Mouse (Mus musculus): ENCODE results near the gene Plaur.
"Not testable (repeated sequence)": the region's sequence is repeated elsewhere in the genome, so short reads cannot be mapped to it uniquely, and the experiment has no call there.

The Plaur gene

GRCm38 (mm10) chr7:24479685-24480084, 17.4 kb downstream of the Plaur start:
- DNase-seq (ENCODE audit: low spot score in 2 of 2): no peak

GRCm38 (mm10) chr7:24480121-24480941, 18.0 kb downstream of the Plaur start:
- DNase-seq (ENCODE audit: low spot score in 2 of 2): peak in 1 of 2 experiments; percentile 56

- no peak for DNase-seq (ENCODE audit: low spot score in 2 of 2)
Observed at GRCm38 (mm10) chr7:24480986-24481473, 18.7 kb downstream of the Plaur start.

- DNase-seq (ENCODE audit: low spot score in 2 of 2): peak; percentile 93 to 94
Observed at GRCm38 (mm10) chr7:24481474-24482207, 19.4 kb downstream of the Plaur start, which contains the start of gene Cadm4. TSS of gene Cadm4 (plus strand) at chr7:24482023.

GRCm38 (mm10) chr7:24482208-24483020, 20.1 kb downstream of the Plaur start:
- no peak for DNase-seq (ENCODE audit: low spot score in 2 of 2)

GRCm38 (mm10) chr7:24483291-24483690, 21.0 kb downstream of the Plaur start:
- not testable (repeated sequence) for DNase-seq (ENCODE audit: low spot score in 2 of 2)

- DNase-seq (ENCODE audit: low spot score in 2 of 2): peak in 1 of 2 experiments; percentile 52
Observed at GRCm38 (mm10) chr7:24485481-24485880, 23.2 kb downstream of the Plaur start.

GRCm38 (mm10) chr7:24486654-24487130, 24.4 kb downstream of the Plaur start:
- peak in 1 of 2 experiments; percentile 62 for DNase-seq (ENCODE audit: low spot score in 2 of 2)

GRCm38 (mm10) chr7:24487403-24487802, 25.1 kb downstream of the Plaur start:
- no peak for DNase-seq (ENCODE audit: low spot score in 2 of 2)

GRCm38 (mm10) chr7:24488303-24488702, 26.0 kb downstream of the Plaur start:
- DNase-seq (ENCODE audit: low spot score in 2 of 2): no peak

- DNase-seq (ENCODE audit: low spot score in 2 of 2): no peak
Observed at GRCm38 (mm10) chr7:24499856-24500577, 37.7 kb downstream of the Plaur start.

GRCm38 (mm10) chr7:24500929-24501328, 38.6 kb downstream of the Plaur start:
- DNase-seq (ENCODE audit: low spot score in 2 of 2): peak in 1 of 2 experiments; percentile 62

- no peak for DNase-seq (ENCODE audit: low spot score in 2 of 2)
Observed at GRCm38 (mm10) chr7:24501492-24501891, 39.2 kb downstream of the Plaur start.

- no peak for DNase-seq (ENCODE audit: low spot score in 2 of 2)
Observed at GRCm38 (mm10) chr7:24504004-24504403, 41.7 kb downstream of the Plaur start.

- DNase-seq (ENCODE audit: low spot score in 2 of 2): no peak
Observed at GRCm38 (mm10) chr7:24504868-24505267, 42.6 kb downstream of the Plaur start.

GRCm38 (mm10) chr7:24505447-24506064, 43.3 kb downstream of the Plaur start:
- no peak for DNase-seq (ENCODE audit: low spot score in 2 of 2)

GRCm38 (mm10) chr7:24506065-24506459, 43.8 kb downstream of the Plaur start:
- no peak for DNase-seq (ENCODE audit: low spot score in 2 of 2)

- peak; percentile 78 to 81 for DNase-seq (ENCODE audit: low spot score in 2 of 2)
Observed at GRCm38 (mm10) chr7:24506476-24506837, 44.2 kb downstream of the Plaur start.

- DNase-seq (ENCODE audit: low spot score in 2 of 2): peak; percentile 91 to 94
Observed at GRCm38 (mm10) chr7:24506838-24507725, 44.8 kb downstream of the Plaur start, which contains the start of gene Zfp428. TSS of gene Zfp428 (plus strand) at chr7:24507006.
